ENCODE assay signal across 8 mouse cellular contexts in the genomic region with DNA sequence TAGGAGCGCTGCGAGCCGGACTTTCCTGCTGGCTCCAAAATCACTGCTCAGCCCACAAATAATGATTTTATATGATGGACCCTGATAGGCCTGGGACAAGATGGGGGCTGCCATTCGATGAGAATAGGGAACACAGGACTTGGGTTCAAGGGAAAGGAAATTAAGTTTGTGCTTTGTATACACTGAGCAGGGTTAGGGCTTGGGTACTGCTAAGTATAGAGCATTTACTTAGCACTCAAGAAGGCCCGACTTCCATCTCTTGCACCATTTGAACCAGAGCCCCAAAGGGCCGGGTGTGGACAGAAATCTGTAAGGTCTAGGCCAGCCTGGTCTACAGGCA. TPM values are rescaled to one million over a fixed set of nuclear protein-coding genes. Genes with fewer than 3 reads are reported as not detected.
DNase-seq lines count a peak whose midpoint lies in the region; ATAC-seq and TF ChIP-seq lines count a peak whose summit lies in the region.

No protein-coding gene starts in this region.

- H3K27me3 ChIP-seq in heart, embryonic 16.5 days (ENCODE audit: control insufficient read depth, insufficient read depth, low read length) = no peaks in the 10 kb centered on the region
- no peaks in the 10 kb centered on the region for H3K27me3 ChIP-seq in MEL (ENCODE audit: control insufficient read depth in 1 of 2, insufficient read depth in 2 of 2, low read length in 2 of 2)
- H3K27me3 ChIP-seq in hindbrain, embryonic 11.5 days (ENCODE audit: control insufficient read depth, insufficient read depth, low read length) = no peaks in the 10 kb centered on the region
- no peaks in the 10 kb centered on the region for H3K27me3 ChIP-seq in midbrain, embryonic 12.5 days

- peak overlapping the region; percentile 78 for H3K4me3 ChIP-seq in heart, embryonic 16.5 days (ENCODE audit: low read length)
- peak overlapping the region; percentile 50 to 87 for H3K4me3 ChIP-seq in MEL (ENCODE audit: control insufficient read depth in 1 of 2, insufficient read depth in 1 of 2, low read depth in 2 of 2, low read length in 2 of 2)
- peak overlapping the region; percentile 66 for H3K4me3 ChIP-seq in hindbrain, embryonic 11.5 days (ENCODE audit: low read depth, low read length)
- H3K4me3 ChIP-seq in midbrain, embryonic 12.5 days = peak overlapping the region; percentile 62

- 34% methylated on average over 6 of the region's 6 CpGs for WGBS in heart, embryonic 16.5 days
- 35% methylated on average over 6 of the region's 6 CpGs for WGBS in hindbrain, embryonic 11.5 days
- 34% methylated on average over 6 of the region's 6 CpGs for WGBS in midbrain, embryonic 12.5 days

- ATAC-seq in heart, embryonic 16.5 days (replicated peaks; ENCODE audit: extremely low read depth, insufficient read depth, low FRiP score) = no peak
- ATAC-seq in hindbrain, embryonic 11.5 days (ENCODE audit: low FRiP score) = peak; percentile 58
- peak; percentile 52; the same call in 1 of the 2 replicates for ATAC-seq in midbrain, embryonic 12.5 days (ENCODE audit: low FRiP score, low read depth)

- TF ChIP-seq RAD21 in MEL (IDR thresholded peaks at IDR 0.05; ENCODE audit: low read depth, low read length) = no peak

- peak overlapping the region; percentile 63 for H3K27ac ChIP-seq in heart, embryonic 16.5 days (ENCODE audit: low read length)
- no peak overlapping the region for H3K27ac ChIP-seq in MEL (ENCODE audit: control insufficient read depth, low read depth, low read length)
- H3K27ac ChIP-seq in hindbrain, embryonic 11.5 days (ENCODE audit: low read depth, low read length) = peak overlapping the region; percentile 51; the same call in 1 of the 2 replicates
- H3K27ac ChIP-seq in midbrain, embryonic 12.5 days (replicated peaks) = peak overlapping the region; percentile 83

- peaks cover 8% of the 10 kb centered on the region; the same call in 1 of the 2 replicates for H3K9me3 ChIP-seq in heart, embryonic 16.5 days (replicated peaks; ENCODE audit: control insufficient read depth, low read length)
- no peaks in the 10 kb centered on the region for H3K9me3 ChIP-seq in MEL (replicated peaks; ENCODE audit: insufficient read depth, low read length)
- H3K9me3 ChIP-seq in hindbrain, embryonic 11.5 days (ENCODE audit: control insufficient read depth, low read length) = no peaks in the 10 kb centered on the region
- H3K9me3 ChIP-seq in midbrain, embryonic 12.5 days = no peaks in the 10 kb centered on the region

- peak overlapping the region; percentile 73 for H3K9ac ChIP-seq in heart, embryonic 16.5 days (ENCODE audit: low read length)
- peak overlapping the region; percentile 59 for H3K9ac ChIP-seq in MEL (ENCODE audit: control insufficient read depth, low read depth, low read length, poor library complexity, severe bottlenecking)
- H3K9ac ChIP-seq in hindbrain, embryonic 11.5 days (ENCODE audit: low read depth, low read length) = peak overlapping the region; percentile 60
- H3K9ac ChIP-seq in midbrain, embryonic 12.5 days (replicated peaks) = peak overlapping the region; percentile 65

- H3K4me2 ChIP-seq in heart, embryonic 16.5 days (ENCODE audit: low read depth, low read length) = peak overlapping the region; percentile 92
- H3K4me2 ChIP-seq in hindbrain, embryonic 11.5 days (replicated peaks; ENCODE audit: low read depth, low read length) = peak overlapping the region; percentile 82
- peak overlapping the region; percentile 75 for H3K4me2 ChIP-seq in midbrain, embryonic 12.5 days (replicated peaks)

- DNase-seq in heart, postnatal 36 days = no peak
- DNase-seq in MEL (ENCODE audit: low read depth, low spot score) = no peak
- no peak for DNase-seq in hindbrain, embryonic 11.5 days (ENCODE audit: low spot score)
- DNase-seq in right cerebral cortex, postnatal 25 days = no peak
- DNase-seq in urinary bladder, postnatal 4 days (ENCODE audit: low spot score in 2 of 2) = no peak
- DNase-seq in cerebellum, postnatal 14 days = no peak

- peaks cover 33% of the 10 kb centered on the region for H3K79me2 ChIP-seq in MEL (ENCODE audit: control insufficient read depth, insufficient read depth, low read length, poor library complexity)

- TF ChIP-seq EP300 in MEL (IDR thresholded peaks at IDR 0.05; ENCODE audit: low read depth in 1 of 2, low read length in 2 of 2) = no peak; a peak in 1 of 4 replicates

- TF ChIP-seq POLR2A in MEL (IDR thresholded peaks at IDR 0.05; ENCODE audit: control insufficient read depth in 1 of 2, insufficient read depth in 1 of 2, low read depth in 1 of 2, low read length in 2 of 2, poor library complexity in 1 of 2) = no peak

- no peaks in the 10 kb centered on the region; the same call in 1 of the 2 replicates for H3K36me3 ChIP-seq in heart, embryonic 16.5 days (ENCODE audit: control insufficient read depth, insufficient read depth)
- peaks cover 0 to 35% of the 10 kb centered on the region in 2 experiments; a peak in 3 of 4 replicates for H3K36me3 ChIP-seq in MEL (ENCODE audit: control insufficient read depth in 1 of 2, insufficient read depth in 2 of 2, low read length in 2 of 2)
- H3K36me3 ChIP-seq in hindbrain, embryonic 11.5 days (ENCODE audit: control insufficient read depth, insufficient read depth, low read length) = no peaks in the 10 kb centered on the region
- no peaks in the 10 kb centered on the region for H3K36me3 ChIP-seq in midbrain, embryonic 12.5 days

- no peak for TF ChIP-seq CTCF in MEL (IDR thresholded peaks at IDR 0.05 in 2 of 3, conservative IDR thresholded peaks at IDR 0.05 in 1 of 3; ENCODE audit: control insufficient read depth in 1 of 3, insufficient read depth in 1 of 3, low read depth in 2 of 3, low read length in 3 of 3, poor library complexity in 1 of 3, severe bottlenecking in 1 of 3)

- intact Hi-C loops in heart, postnatal 36 days (cut with DNase I) = loop anchor here (10.0 kb wide), 1 partner anchor 404 kb away; no protein-coding TSS in a partner anchor

- H3K4me1 ChIP-seq in heart, embryonic 16.5 days (ENCODE audit: control insufficient read depth, insufficient read depth, low read length) = peaks cover 21% of the 10 kb centered on the region
- peaks cover 31 to 36% of the 10 kb centered on the region in 2 experiments for H3K4me1 ChIP-seq in MEL (ENCODE audit: control insufficient read depth in 1 of 2, insufficient read depth in 2 of 2, low read length in 2 of 2)
- H3K4me1 ChIP-seq in hindbrain, embryonic 11.5 days (replicated peaks; ENCODE audit: control insufficient read depth, insufficient read depth, low read length) = no peaks in the 10 kb centered on the region; the same call in 1 of the 2 replicates
- H3K4me1 ChIP-seq in midbrain, embryonic 12.5 days = peaks cover 20% of the 10 kb centered on the region

TF ChIP-seq in MEL, 35 proteins besides CTCF, POLR2A, EP300 and RAD21:
- no peak for TF ChIP-seq MAZ (IDR thresholded peaks at IDR 0.05; ENCODE audit: low read depth, low read length)
- 0 out of 2 replicates have a peak, but pooled peaks have one; percentile 7 for TF ChIP-seq GABPA (IDR thresholded peaks at IDR 0.05; ENCODE audit: low read depth, low read length)
- peak; percentile 51; the same call in 1 of the 2 replicates for TF ChIP-seq RCOR1 (IDR thresholded peaks at IDR 0.05; ENCODE audit: low read depth, low read length)
TF ChIP-seq in MEL: peak in this region for 2.

RNA-seq across cellular contexts. Expression of a gene that starts 0.5 kb away (rescaled TPM):
- 46.8 and 48.1 TPM in 2 replicates for polyA plus RNA-seq in heart, embryonic 16.5 days (2015; fragmentation: Nextera tagmentation; extraction: Ambion mirVana)
- total RNA-seq in heart, postnatal 36 days (2021) = 1 to 10 TPM; 4.8 to 5.1 TPM
- total RNA-seq in MEL (2012; rRNA removed) = 204 and 207 TPM in 2 replicates
- 100 to 1,000 TPM; 166 to 215 TPM for polyA plus RNA-seq in MEL (2012; ENCODE audit: insufficient read depth in 1 of 2, insufficient read length in 2 of 2, low read depth in 1 of 2, low replicate concordance in 2 of 2, missing spikeins in 1 of 2)
- 72.0 and 73.8 TPM in 2 replicates for polyA plus RNA-seq in hindbrain, embryonic 11.5 days (2014; fragmentation: Nextera tagmentation; extraction: Ambion mirVana)
- 47.2 and 51.7 TPM in 2 replicates for polyA plus RNA-seq in midbrain, embryonic 12.5 days (2016; fragmentation: Nextera tagmentation; extraction: Ambion mirVana)

RNA-seq across cellular contexts. Expression of a gene that starts 14.9 kb away (rescaled TPM):
- polyA plus RNA-seq in heart, embryonic 16.5 days (2015; fragmentation: Nextera tagmentation; extraction: Ambion mirVana) = 98.4 and 109 TPM in 2 replicates
- 10 to 100 TPM; 39.1 to 42.9 TPM for total RNA-seq in heart, postnatal 36 days (2021)
- total RNA-seq in MEL (2012; rRNA removed) = 153 and 196 TPM in 2 replicates
- 100 to 1,000 TPM in 1 of 2 experiments, not detected in 1; 128 TPM for polyA plus RNA-seq in MEL (2012; ENCODE audit: insufficient read depth in 1 of 2, insufficient read length in 2 of 2, low read depth in 1 of 2, low replicate concordance in 2 of 2, missing spikeins in 1 of 2)
- polyA plus RNA-seq in hindbrain, embryonic 11.5 days (2014; fragmentation: Nextera tagmentation; extraction: Ambion mirVana) = 107 and 111 TPM in 2 replicates
- polyA plus RNA-seq in midbrain, embryonic 12.5 days (2016; fragmentation: Nextera tagmentation; extraction: Ambion mirVana) = 104 and 111 TPM in 2 replicates

RNA-seq across cellular contexts. Expression of a gene that starts 14.9 kb away (rescaled TPM):
- polyA plus RNA-seq in heart, embryonic 16.5 days (2015; fragmentation: Nextera tagmentation; extraction: Ambion mirVana) = 70.5 and 78.4 TPM in 2 replicates
- total RNA-seq in heart, postnatal 36 days (2021) = 10 to 100 TPM; 38.4 to 42.1 TPM
- 3.9 and 4.7 TPM in 2 replicates for total RNA-seq in MEL (2012; rRNA removed)
- polyA plus RNA-seq in MEL (2012; ENCODE audit: insufficient read depth in 1 of 2, insufficient read length in 2 of 2, low read depth in 1 of 2, low replicate concordance in 2 of 2, missing spikeins in 1 of 2) = 1 to 10 TPM in 1 of 2 experiments, not detected in 1; 7.4 TPM
- polyA plus RNA-seq in hindbrain, embryonic 11.5 days (2014; fragmentation: Nextera tagmentation; extraction: Ambion mirVana) = 63.3 and 66.5 TPM in 2 replicates
- polyA plus RNA-seq in midbrain, embryonic 12.5 days (2016; fragmentation: Nextera tagmentation; extraction: Ambion mirVana) = 62.7 and 65.3 TPM in 2 replicates

RNA-seq across cellular contexts. Expression of a gene that starts 39.0 kb away (rescaled TPM):
- 186 and 187 TPM in 2 replicates for polyA plus RNA-seq in heart, embryonic 16.5 days (2015; fragmentation: Nextera tagmentation; extraction: Ambion mirVana)
- total RNA-seq in heart, postnatal 36 days (2021) = 100 to 1,000 TPM; 151 to 156 TPM
- total RNA-seq in MEL (2012; rRNA removed) = 157 and 182 TPM in 2 replicates
- polyA plus RNA-seq in MEL (2012; ENCODE audit: insufficient read depth in 1 of 2, insufficient read length in 2 of 2, low read depth in 1 of 2, low replicate concordance in 2 of 2, missing spikeins in 1 of 2) = 100 to 1,000 TPM; 166 to 260 TPM
- polyA plus RNA-seq in hindbrain, embryonic 11.5 days (2014; fragmentation: Nextera tagmentation; extraction: Ambion mirVana) = 131 and 144 TPM in 2 replicates
- 155 and 168 TPM in 2 replicates for polyA plus RNA-seq in midbrain, embryonic 12.5 days (2016; fragmentation: Nextera tagmentation; extraction: Ambion mirVana)

RNA-seq across cellular contexts. Expression of a gene that starts 39.1 kb away (rescaled TPM):
- 40.3 and 43.9 TPM in 2 replicates for polyA plus RNA-seq in heart, embryonic 16.5 days (2015; fragmentation: Nextera tagmentation; extraction: Ambion mirVana)
- 10 to 100 TPM in 1 of 2 experiments, 1 to 10 TPM in 1; 9.4 to 10.3 TPM for total RNA-seq in heart, postnatal 36 days (2021)
- 51.9 and 57.1 TPM in 2 replicates for total RNA-seq in MEL (2012; rRNA removed)
- 10 to 100 TPM in 1 of 2 experiments, not detected in 1; 36.5 TPM for polyA plus RNA-seq in MEL (2012; ENCODE audit: insufficient read depth in 1 of 2, insufficient read length in 2 of 2, low read depth in 1 of 2, low replicate concordance in 2 of 2, missing spikeins in 1 of 2)
- polyA plus RNA-seq in hindbrain, embryonic 11.5 days (2014; fragmentation: Nextera tagmentation; extraction: Ambion mirVana) = 91.3 and 95.8 TPM in 2 replicates
- 88.5 and 89.7 TPM in 2 replicates for polyA plus RNA-seq in midbrain, embryonic 12.5 days (2016; fragmentation: Nextera tagmentation; extraction: Ambion mirVana)
